Mouse (Mus musculus) heart, adult 2 months (tissue): ENCODE data around the gene Pawr. TPM values are rescaled to one million over a fixed set of nuclear protein-coding genes. Genes with fewer than 3 reads are reported as not detected.

Experiments
- DNase-seq, 2 experiments: peaks; one replicate each; pipeline ENCODE4 v3.0.0; 2021
- H3K27ac ChIP-seq: fragments of 200-600 bp; 2 replicates; pipeline ENCODE4 v1.8.1; 2022
- H3K27me3 ChIP-seq: fragments of 200-500 bp; 2 replicates; pipeline ENCODE4 v1.6.1; 2012; ENCODE audit warnings: mild to moderate bottlenecking, low read length, inconsistent platforms, mixed read lengths; ENCODE audit not compliant: control insufficient read depth, insufficient read depth
- H3K36me3 ChIP-seq: fragments of 200-500 bp; 2 replicates; pipeline ENCODE4 v1.6.1; 2012; ENCODE audit warnings: low read length, inconsistent platforms; ENCODE audit not compliant: control insufficient read depth, insufficient read depth
- H3K4me1 ChIP-seq: fragments of 200-500 bp; 2 replicates; pipeline ENCODE4 v1.6.1; 2011; ENCODE audit warnings: low read length; ENCODE audit not compliant: control insufficient read depth, insufficient read depth
- H3K4me3 ChIP-seq: fragments of 200-600 bp; 2 replicates; pipeline ENCODE4 v1.8.1; 2022
- H3K79me2 ChIP-seq: fragments of 200-500 bp; replicated peaks from 2 replicates; pipeline ENCODE4 v1.6.1; 2012; ENCODE audit warnings: mild to moderate bottlenecking, inconsistent platforms, low read length, moderate library complexity, mixed read lengths; ENCODE audit not compliant: control insufficient read depth, insufficient read depth
- H3K9ac ChIP-seq: fragments of 200-500 bp; 2 replicates; pipeline ENCODE4 v1.6.1; 2012; ENCODE audit warnings: low read depth, mild to moderate bottlenecking, control low read depth, inconsistent platforms, low read length, mixed read lengths
- CTCF ChIP-seq: fragments of 200-600 bp; IDR thresholded peaks from 2 replicates; pipeline ENCODE4 v1.8.1; 2022; ENCODE audit warnings: antibody characterized with exemption, mild to moderate bottlenecking, moderate library complexity
- EP300 ChIP-seq: fragments of 200-500 bp; IDR thresholded peaks from 2 replicates; pipeline ENCODE4 v1.6.1; 2011; ENCODE audit warnings: low read depth, low read length, control low read depth; ENCODE audit not compliant: insufficient read depth
- POLR2A ChIP-seq: fragments of 200-500 bp; IDR thresholded peaks from 2 replicates; pipeline ENCODE4 v1.6.1; 2011; ENCODE audit warnings: mild to moderate bottlenecking, low read depth, low read length, control low read depth; ENCODE audit not compliant: insufficient read depth
- WGBS: fragments of 180-500 bp; shearing (Covaris S2); methylation state at CpG from one replicate; pipeline ENCODE4 v1.1.7; 2018; 5-methylcytosine and 5-hydroxymethylcytosine counted together
- intact Hi-C: fragments of 180-260 bp; cut with DNase I; formaldehyde crosslinking; loops from one replicate; pipeline ENCODE4 v1.15.1; 2025
- polyA plus RNA-seq: library from polyadenylated mRNA; depleted of rRNA; stranded (reverse); fragments of >200 nt; gene quantifications from 2 replicates; pipeline ENCODE4 v1.2.3, GENCODE M21; 2012
- total RNA-seq, 2 experiments: library from RNA; stranded (reverse); gene quantifications; 2 replicates each; pipeline ENCODE4 v1.2.3; 2021

The Pawr gene
- total and polyA plus RNA-seq, 3 experiments = 2.0 to 3.5 (median 2.5) TPM

- Histone ChIP-seq H3K27ac (no peak overlapping the region), H3K9ac (no peak overlapping the region), H3K4me3 (no peak overlapping the region), H3K36me3 (no peaks in the 10 kb centered on the region), H3K79me2 (no peaks in the 10 kb centered on the region), H3K27me3 (no peaks in the 10 kb centered on the region), H3K4me1 (no peaks in the 10 kb centered on the region)
- 54% methylated on average over 5 of the region's 5 CpGs for WGBS
- TF ChIP-seq POLR2A (no peak), CTCF (no peak), EP300 (no peak)
- intact Hi-C loops = no loop called here
- no peak for DNase-seq
These were observed 53.6 kb downstream of the Pawr start for GRCm38 (mm10) chr10:108385480-108385955.

DNA sequence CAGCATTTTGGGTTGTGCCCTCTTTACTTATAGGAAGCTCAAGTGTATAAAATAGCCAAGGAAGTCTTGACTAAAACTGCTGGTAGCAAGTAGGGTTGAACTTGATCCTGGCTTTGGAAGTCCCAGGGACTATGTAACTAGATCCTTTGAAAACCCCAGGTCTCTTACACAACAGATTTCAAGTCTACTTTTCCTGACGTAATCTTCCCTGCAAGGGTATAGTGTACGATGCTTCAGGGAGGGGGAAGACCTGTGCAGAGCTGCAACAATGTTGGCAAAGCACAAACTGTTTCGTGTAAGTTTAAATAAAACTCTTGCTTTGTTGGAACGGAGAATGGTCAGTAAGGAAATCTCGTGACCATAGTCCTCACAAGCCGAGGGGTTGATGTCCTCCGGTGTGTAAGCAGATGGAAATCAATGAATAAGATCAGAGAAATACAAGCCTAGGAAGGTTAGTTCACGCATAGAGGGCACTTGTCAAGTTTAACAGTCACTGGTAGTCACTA is 56.5 kb downstream of the Pawr start:
- intact Hi-C loops = no loop called here
- no peak for DNase-seq
- no peaks in the 10 kb centered on the region for H3K27me3 ChIP-seq
- no peak for TF ChIP-seq EP300
- TF ChIP-seq POLR2A = no peak
- no peak for TF ChIP-seq CTCF
- H3K9ac ChIP-seq = no peak overlapping the region
- H3K36me3 ChIP-seq = no peaks in the 10 kb centered on the region
- no peaks in the 10 kb centered on the region for H3K4me1 ChIP-seq
- H3K79me2 ChIP-seq = no peaks in the 10 kb centered on the region
- 87% methylated on average over 8 of the region's 8 CpGs for WGBS
- no peak overlapping the region for H3K4me3 ChIP-seq
- no peak overlapping the region for H3K27ac ChIP-seq

- H3K9ac ChIP-seq = no peak overlapping the region
- no peaks in the 10 kb centered on the region for H3K27me3 ChIP-seq
- no peaks in the 10 kb centered on the region for H3K4me1 ChIP-seq
- no peak overlapping the region for H3K27ac ChIP-seq
- intact Hi-C loops = no loop called here
- DNase-seq = no peak
- H3K36me3 ChIP-seq = no peaks in the 10 kb centered on the region
- no peaks in the 10 kb centered on the region for H3K79me2 ChIP-seq
- TF ChIP-seq CTCF = no peak
- TF ChIP-seq POLR2A = no peak
- 66% methylated on average over 5 of the region's 5 CpGs for WGBS
- no peak overlapping the region for H3K4me3 ChIP-seq
These were observed 57.4 kb downstream of the Pawr start for GRCm38 (mm10) chr10:108389178-108389926.

GRCm38 (mm10) chr10:108389927-108390287 is 58.0 kb downstream of the Pawr start:
- no peak for DNase-seq

DNA sequence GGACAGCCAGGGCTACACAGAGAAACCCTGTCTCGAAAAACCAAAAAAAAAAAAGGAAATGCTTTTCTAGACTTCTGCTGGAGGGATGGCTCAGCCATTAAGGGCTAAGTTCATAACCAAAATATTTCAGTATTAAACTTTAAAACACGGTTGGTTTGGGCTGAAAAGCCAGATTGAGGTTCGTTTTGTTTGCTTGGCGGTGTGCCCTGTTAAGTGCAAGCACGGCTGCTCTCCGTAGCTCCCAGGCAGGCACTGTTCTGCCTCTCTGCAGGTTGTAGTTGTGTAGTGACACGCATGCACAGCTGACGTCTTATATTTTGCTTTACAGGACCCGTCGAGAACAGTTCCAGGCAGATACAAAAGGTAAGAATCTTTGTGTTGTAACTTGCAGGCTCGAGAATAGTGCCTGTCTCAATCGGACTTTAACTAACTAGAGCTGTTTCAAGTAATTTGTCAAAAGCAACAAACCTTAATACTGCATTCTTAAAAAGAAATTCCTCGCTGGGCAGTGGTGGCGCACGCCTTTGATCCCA is 59.5 kb downstream of the Pawr start:
- Histone ChIP-seq H3K4me3 (no peak overlapping the region), H3K27me3 (no peaks in the 10 kb centered on the region), H3K27ac (no peak overlapping the region), H3K36me3 (no peaks in the 10 kb centered on the region), H3K4me1 (no peaks in the 10 kb centered on the region), H3K79me2 (no peaks in the 10 kb centered on the region), H3K9ac (no peak overlapping the region)
- TF ChIP-seq POLR2A (no peak), CTCF (no peak), EP300 (no peak)
- DNase-seq = no peak
- intact Hi-C loops = no loop called here
- 87% methylated on average over 15 of the region's 15 CpGs for WGBS

More at GRCm38 (mm10) chr10:108389927-108390287, 58.0 kb downstream of the Pawr start:
- no peaks in the 10 kb centered on the region for H3K27me3 ChIP-seq
- TF ChIP-seq CTCF = no peak
- TF ChIP-seq EP300 = no peak
- no peak overlapping the region for H3K4me3 ChIP-seq
- intact Hi-C loops = no loop called here
- WGBS = 35% methylated on average over 4 of the region's 4 CpGs
- H3K79me2 ChIP-seq = no peaks in the 10 kb centered on the region
- no peak overlapping the region for H3K27ac ChIP-seq
- H3K9ac ChIP-seq = no peak overlapping the region
- no peaks in the 10 kb centered on the region for H3K4me1 ChIP-seq
- H3K36me3 ChIP-seq = no peaks in the 10 kb centered on the region

GRCm38 (mm10) chr10:108392151-108392550 is 60.2 kb downstream of the Pawr start:
- DNase-seq = no peak
- Histone ChIP-seq H3K27me3 (no peaks in the 10 kb centered on the region), H3K36me3 (no peaks in the 10 kb centered on the region), H3K4me1 (no peaks in the 10 kb centered on the region), H3K79me2 (no peaks in the 10 kb centered on the region), H3K4me3 (no peak overlapping the region), H3K27ac (no peak overlapping the region), H3K9ac (no peak overlapping the region)
- TF ChIP-seq EP300 (no peak), CTCF (no peak), POLR2A (no peak)
- 97% methylated on average over 10 of the region's 10 CpGs for WGBS
- intact Hi-C loops = no loop called here
